Mouse (Mus musculus) olfactory bulb, adult 2 months (tissue): ENCODE measurements at regions not wholly inside any gene's neighbourhood (a gene's known extent, or its start where the extent isn't known, plus 50 kb on each side); places are given as distances from the start of the nearest gene placed in this dataset.

Experiments used
- CTCF ChIP-seq: fragments of 200-500 bp; IDR thresholded peaks from 2 replicates; pipeline ENCODE4 v1.5.1; 2012; ENCODE audit warnings: low read depth, mild to moderate bottlenecking, low read length, moderate library complexity; ENCODE audit not compliant: insufficient read depth
- POLR2A ChIP-seq: fragments of 200-500 bp; IDR thresholded peaks from 2 replicates; pipeline ENCODE4 v1.6.1; 2012; ENCODE audit warnings: mild to moderate bottlenecking, low read depth, low read length, moderate library complexity; ENCODE audit not compliant: insufficient read depth

DNA sequence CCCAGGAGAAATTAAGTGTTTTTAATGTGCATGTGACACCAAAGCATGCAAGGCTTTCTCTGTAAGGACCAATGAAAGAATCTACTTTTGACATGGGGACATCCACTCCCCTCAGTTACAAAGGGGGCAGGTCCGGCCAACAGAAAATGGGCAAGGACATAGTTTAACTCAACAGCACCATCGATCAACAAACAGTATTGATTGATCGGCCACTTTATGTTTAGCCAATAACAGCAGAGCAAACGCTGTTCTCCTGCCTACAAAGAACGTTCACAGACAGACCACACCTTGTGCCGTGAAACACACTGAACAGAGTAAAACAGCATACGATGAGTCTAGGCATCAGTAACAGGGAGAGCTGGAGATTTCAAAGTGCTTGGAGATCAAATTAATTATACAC lies 467.7 kb upstream of the Arid1b start:
- TF ChIP-seq CTCF, result no peak
- TF ChIP-seq POLR2A, result no peak
